Mouse (Mus musculus) MEL (cell line): ENCODE data around the gene Cyp4f16.

Experiments
- ELF1 ChIP-seq: IDR thresholded peaks from 2 replicates; pipeline ENCODE4 v1.6.1; 2014; ENCODE audit warnings: low read depth, mild to moderate bottlenecking, inconsistent platforms, low read length, improper control_type of control experiment, moderate library complexity
- EP300 ChIP-seq, 2 experiments: IDR thresholded peaks; 2 replicates each; pipeline ENCODE4 v1.6.1; 2011; ENCODE audit warnings: improper control_type of control experiment in 2 of 2, low read length in 2 of 2, low read depth in 1 of 2, mild to moderate bottlenecking in 1 of 2
- MAFK ChIP-seq: IDR thresholded peaks from 2 replicates; pipeline ENCODE4 v1.6.1; 2011; ENCODE audit warnings: low read depth, mild to moderate bottlenecking, low read length, improper control_type of control experiment, borderline replicate concordance
- MAZ ChIP-seq: IDR thresholded peaks from 2 replicates; pipeline ENCODE4 v1.6.1; 2012; ENCODE audit warnings: low read depth, mild to moderate bottlenecking, inconsistent platforms, low read length, improper control_type of control experiment
- POLR2A ChIP-seq, 2 experiments: IDR thresholded peaks; 2 replicates each; pipeline ENCODE4 v1.6.1; 2011 to 2012; ENCODE audit warnings: low read length in 2 of 2, mild to moderate bottlenecking in 2 of 2, control low read depth in 1 of 2, improper control_type of control experiment in 1 of 2, low read depth in 1 of 2, moderate library complexity in 1 of 2; ENCODE audit not compliant: control insufficient read depth in 1 of 2, insufficient read depth in 1 of 2, poor library complexity in 1 of 2
- TCF12 ChIP-seq: IDR thresholded peaks from 2 replicates; pipeline ENCODE4 v1.6.1; 2014; ENCODE audit warnings: low read depth, mild to moderate bottlenecking, inconsistent platforms, low read length, improper control_type of control experiment, moderate library complexity
- ZKSCAN1 ChIP-seq: IDR thresholded peaks from 2 replicates; pipeline ENCODE4 v1.6.1; 2012; ENCODE audit warnings: low read depth, mild to moderate bottlenecking, inconsistent platforms, low read length, improper control_type of control experiment, moderate library complexity
- ZMIZ1 ChIP-seq: IDR thresholded peaks from 2 replicates; pipeline ENCODE4 v1.6.1; 2012; ENCODE audit warnings: low read depth, mild to moderate bottlenecking, inconsistent platforms, low read length, improper control_type of control experiment, moderate library complexity

GRCm38 (mm10) chr17:32596494-32596893 is 60.1 kb downstream of the Cyp4f16 start:
- no peak for TF ChIP-seq EP300 (IDR thresholded peaks at IDR 0.05; ENCODE audit: low read depth in 1 of 2, low read length in 2 of 2)
- TF ChIP-seq MAFK = no peak
- TF ChIP-seq POLR2A (IDR thresholded peaks at IDR 0.05; ENCODE audit: control insufficient read depth in 1 of 2, insufficient read depth in 1 of 2, low read depth in 1 of 2, low read length in 2 of 2, poor library complexity in 1 of 2) = no peak
- TF ChIP-seq ELF1 = no peak
- TF ChIP-seq TCF12 = no peak
- no peak for TF ChIP-seq MAZ
- no peak for TF ChIP-seq ZKSCAN1
- no peak for TF ChIP-seq ZMIZ1
